Mouse (Mus musculus): ENCODE measurements around the gene Gm20388.

Gene Gm20388

GRCm38 (mm10) chr8:122330446-122331133 lies 2419.9 kb downstream of the Gm20388 start:
- DNase-seq (ENCODE audit: low spot score), result no peak

- DNase-seq (ENCODE audit: low spot score), result no peak
Measured at GRCm38 (mm10) chr8:122331134-122331523, 2420.5 kb downstream of the Gm20388 start.

GRCm38 (mm10) chr8:122332753-122333506 lies 2422.3 kb downstream of the Gm20388 start:
- DNase-seq (ENCODE audit: low spot score), result peak; percentile 79

GRCm38 (mm10) chr8:122333531-122333930 lies 2422.9 kb downstream of the Gm20388 start:
- DNase-seq (ENCODE audit: low spot score), result no peak

GRCm38 (mm10) chr8:122334791-122335490 lies 2424.3 kb downstream of the Gm20388 start:
- no peak for DNase-seq (ENCODE audit: low spot score)

- DNase-seq (ENCODE audit: low spot score), result no peak
Measured at GRCm38 (mm10) chr8:122335638-122336250, 2425.1 kb downstream of the Gm20388 start.

- DNase-seq (ENCODE audit: low spot score), result peak; percentile 72
Measured at GRCm38 (mm10) chr8:122336251-122336910, 2425.7 kb downstream of the Gm20388 start.

- DNase-seq (ENCODE audit: low spot score), result no peak
Measured at GRCm38 (mm10) chr8:122338852-122339251, 2428.2 kb downstream of the Gm20388 start.

GRCm38 (mm10) chr8:122340761-122341160 lies 2430.1 kb downstream of the Gm20388 start:
- DNase-seq (ENCODE audit: low spot score), result no peak

GRCm38 (mm10) chr8:122341790-122342189 lies 2431.1 kb downstream of the Gm20388 start:
- no peak for DNase-seq (ENCODE audit: low spot score)

- no peak for DNase-seq (ENCODE audit: low spot score)
Measured at GRCm38 (mm10) chr8:122342362-122342761, 2431.7 kb downstream of the Gm20388 start.

- no peak for DNase-seq (ENCODE audit: low spot score)
Measured at GRCm38 (mm10) chr8:122342806-122343209, 2432.2 kb downstream of the Gm20388 start.

GRCm38 (mm10) chr8:122343341-122343740 lies 2432.7 kb downstream of the Gm20388 start:
- no peak for DNase-seq (ENCODE audit: low spot score)

- no peak for DNase-seq (ENCODE audit: low spot score)
Measured at GRCm38 (mm10) chr8:122343758-122344157, 2433.1 kb downstream of the Gm20388 start.

GRCm38 (mm10) chr8:122344219-122344618 lies 2433.6 kb downstream of the Gm20388 start:
- no peak for DNase-seq (ENCODE audit: low spot score)

GRCm38 (mm10) chr8:122345181-122346095 lies 2434.8 kb downstream of the Gm20388 start:
- no peak for DNase-seq (ENCODE audit: low spot score)

- DNase-seq (ENCODE audit: low spot score), result no peak
Measured at GRCm38 (mm10) chr8:122347811-122348552, 2437.3 kb downstream of the Gm20388 start.

- peak; percentile 24 for DNase-seq (ENCODE audit: low spot score)
Measured at GRCm38 (mm10) chr8:122349357-122350297, 2439.0 kb downstream of the Gm20388 start.
